Mouse (Mus musculus) cerebellum, adult 2 months (tissue): ENCODE data around the gene Efna1. TPM values are rescaled to one million over a fixed set of nuclear protein-coding genes. Genes with fewer than 3 reads are reported as not detected.

Experiments
- DNase-seq, 2 experiments: peaks; one replicate each; pipeline ENCODE4 v3.0.0; 2021
- H3K27ac ChIP-seq: fragments of 200-500 bp; 2 replicates; pipeline ENCODE4 v1.5.1; 2012; ENCODE audit warnings: low read length, control low read depth, inconsistent platforms; ENCODE audit not compliant: insufficient read depth
- H3K27me3 ChIP-seq: fragments of 200-500 bp; 2 replicates; pipeline ENCODE4 v1.6.1; 2012; ENCODE audit warnings: inconsistent platforms, mild to moderate bottlenecking, low read length, moderate library complexity; ENCODE audit not compliant: control insufficient read depth, insufficient read depth
- H3K4me1 ChIP-seq: fragments of 200-500 bp; 2 replicates; pipeline ENCODE4 v1.6.1; 2011; ENCODE audit warnings: low read length; ENCODE audit not compliant: control insufficient read depth, insufficient read depth
- H3K4me3 ChIP-seq: fragments of 200-500 bp; replicated peaks from 2 replicates; pipeline ENCODE3; 2011; ENCODE audit warnings: mild to moderate bottlenecking, low read depth, low read length, control low read depth; ENCODE audit not compliant: insufficient read depth
- CTCF ChIP-seq: fragments of 200-500 bp; IDR thresholded peaks from 2 replicates; pipeline ENCODE4 v1.5.1; 2011; ENCODE audit warnings: low read depth, mild to moderate bottlenecking, control low read depth, low read length, moderate library complexity, borderline replicate concordance; ENCODE audit not compliant: insufficient read depth
- POLR2A ChIP-seq: fragments of 200-500 bp; IDR thresholded peaks from 2 replicates; pipeline ENCODE4 v1.6.1; 2011; ENCODE audit warnings: low read length, control low read depth, borderline replicate concordance; ENCODE audit not compliant: insufficient read depth
- WGBS: fragments of 180-500 bp; shearing (Covaris S2); methylation state at CpG from one replicate; pipeline ENCODE4 v1.1.7; 2018; 5-methylcytosine and 5-hydroxymethylcytosine counted together
- polyA plus RNA-seq: library from polyadenylated mRNA; depleted of rRNA; stranded (reverse); fragments of >200 nt; gene quantifications from 2 replicates; pipeline ENCODE4 v1.2.3, GENCODE M21; 2012; rRNA removed

Efna1 gene
- polyA plus RNA-seq, 1 experiment: 14.2 TPM

- WGBS: 47% methylated on average over 11 of the region's 11 CpGs
- no peaks in the 10 kb centered on the region for H3K27me3 ChIP-seq
- H3K27ac ChIP-seq: 0 out of 2 replicates have a peak overlapping the region, but pooled peaks have one; percentile 19
- TF ChIP-seq POLR2A (no peak), CTCF (no peak)
- no peaks in the 10 kb centered on the region for H3K4me1 ChIP-seq
- DNase-seq: no peak
- peak overlapping the region; percentile 7 for H3K4me3 ChIP-seq
Observed at GRCm38 (mm10) chr3:89226361-89226760, 54.6 kb downstream of the Efna1 start.

DNA sequence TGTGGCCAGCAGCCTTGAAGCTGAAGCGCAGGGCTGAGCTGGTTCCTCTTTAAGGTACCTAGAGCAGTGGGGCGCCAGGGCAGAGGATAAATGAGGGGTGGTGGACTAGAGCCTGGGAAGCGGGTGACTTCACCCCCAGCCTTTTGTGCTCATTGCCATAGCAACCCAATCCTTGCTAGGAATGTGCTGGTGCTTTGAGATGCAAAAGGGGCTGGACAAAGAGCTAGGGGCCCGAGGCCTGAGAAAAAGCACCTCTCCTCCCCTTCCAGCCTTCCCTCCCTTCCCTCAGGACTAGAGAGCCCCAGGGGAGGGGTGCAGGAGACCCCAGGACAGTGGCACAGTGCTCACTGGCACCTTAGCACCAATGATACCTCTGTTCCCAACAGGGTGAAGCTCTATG, 55.0 kb downstream of the Efna1 start:
- DNase-seq: peak in 1 of 2 experiments; percentile 31
- Histone ChIP-seq H3K4me3 (no peak overlapping the region), H3K27me3 (no peaks in the 10 kb centered on the region), H3K4me1 (no peaks in the 10 kb centered on the region), H3K27ac (no peak overlapping the region; the same call in 1 of the 2 replicates)
- TF ChIP-seq POLR2A: no peak
- no peak for TF ChIP-seq CTCF
- 66% methylated on average over 4 of the region's 4 CpGs for WGBS

- no peak overlapping the region; the same call in 1 of the 2 replicates for H3K27ac ChIP-seq
- H3K27me3 ChIP-seq: no peaks in the 10 kb centered on the region
- H3K4me1 ChIP-seq: no peaks in the 10 kb centered on the region
- 46% methylated on average over 12 of the region's 12 CpGs for WGBS
- H3K4me3 ChIP-seq: no peak overlapping the region
- no peak for TF ChIP-seq POLR2A
- no peak for TF ChIP-seq CTCF
- no peak for DNase-seq
Observed at GRCm38 (mm10) chr3:89225321-89225815, 55.6 kb downstream of the Efna1 start.

DNA sequence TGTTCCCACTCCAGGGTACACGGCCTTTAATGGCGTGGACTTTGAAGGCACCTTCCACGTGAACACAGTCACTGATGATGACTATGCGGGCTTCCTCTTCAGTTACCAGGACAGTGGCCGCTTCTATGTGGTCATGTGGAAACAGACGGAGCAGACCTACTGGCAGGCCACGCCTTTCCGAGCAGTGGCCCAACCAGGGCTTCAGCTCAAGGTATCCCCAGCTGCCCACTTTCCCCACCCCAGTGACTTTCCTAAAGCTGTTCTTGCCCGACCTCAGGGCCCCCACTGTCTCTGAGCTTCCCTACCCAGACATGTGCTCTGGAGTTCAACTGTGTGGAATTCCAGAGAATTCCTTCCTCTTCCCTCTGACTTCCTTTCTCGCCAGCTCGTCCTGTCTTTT, 56.1 kb downstream of the Efna1 start:
- WGBS: 52% methylated on average over 11 of the region's 11 CpGs
- Histone ChIP-seq H3K4me3 (no peak overlapping the region), H3K4me1 (no peaks in the 10 kb centered on the region), H3K27me3 (no peaks in the 10 kb centered on the region), H3K27ac (no peak overlapping the region)
- no peak for DNase-seq
- TF ChIP-seq CTCF: no peak
- TF ChIP-seq POLR2A: no peak

Other genes with a start within 250 kb of the Efna1 start
- 164 and 169 TPM in 2 replicates for gene Rusc1, start 187.8 kb downstream of the Efna1 start, polyA plus RNA-seq
- gene Gm43738, start 180.0 kb downstream of the Efna1 start, polyA plus RNA-seq: 0.03 TPM in 1 of 2 replicates, not detected in the other
- 107 and 113 TPM in 2 replicates for gene Fdps, start 179.2 kb downstream of the Efna1 start, polyA plus RNA-seq
- 0.03 and 0.07 TPM in 2 replicates for gene Pklr, start 145.0 kb downstream of the Efna1 start, polyA plus RNA-seq
- 13.0 and 14.6 TPM in 2 replicates for gene Hcn3, start 120.9 kb downstream of the Efna1 start, polyA plus RNA-seq
- gene Clk2, start 116.3 kb downstream of the Efna1 start, polyA plus RNA-seq: 75.5 and 80.2 TPM in 2 replicates
- gene Scamp3, start 103.7 kb downstream of the Efna1 start, polyA plus RNA-seq: 109 and 121 TPM in 2 replicates
- 86.8 and 97.7 TPM in 2 replicates for gene Fam189b, start 98.0 kb downstream of the Efna1 start, polyA plus RNA-seq
- 69.2 and 69.8 TPM in 2 replicates for gene Gba, start 78.2 kb downstream of the Efna1 start, polyA plus RNA-seq
- gene Thbs3, start 66.0 kb downstream of the Efna1 start, polyA plus RNA-seq: 23.8 and 24.2 TPM in 2 replicates
- gene Mtx1, start 54.1 kb downstream of the Efna1 start, polyA plus RNA-seq: 153 and 167 TPM in 2 replicates
- gene Muc1, start 52.1 kb downstream of the Efna1 start, polyA plus RNA-seq: 0.55 and 0.69 TPM in 2 replicates
- 80.4 and 82.9 TPM in 2 replicates for gene Krtcap2, start 35.2 kb downstream of the Efna1 start, polyA plus RNA-seq
- 49.8 and 58.5 TPM in 2 replicates for gene Trim46, start 34.8 kb downstream of the Efna1 start, polyA plus RNA-seq
- 212 and 218 TPM in 2 replicates for gene Dpm3, start 21.8 kb downstream of the Efna1 start, polyA plus RNA-seq
- gene Slc50a1, start 10.6 kb downstream of the Efna1 start, polyA plus RNA-seq: 122 and 127 TPM in 2 replicates
- 31.9 and 37.0 TPM in 2 replicates for gene Efna3, start 41.8 kb upstream of the Efna1 start, polyA plus RNA-seq
- gene Efna4, start 56.9 kb upstream of the Efna1 start, polyA plus RNA-seq: 0.36 and 0.64 TPM in 2 replicates
- gene Adam15, start 68.9 kb upstream of the Efna1 start, polyA plus RNA-seq: 142 and 147 TPM in 2 replicates
- gene Dcst2, start 80.8 kb upstream of the Efna1 start, polyA plus RNA-seq: 0.32 and 0.36 TPM in 2 replicates
- 0.10 and 0.27 TPM in 2 replicates for gene Dcst1, start 84.1 kb upstream of the Efna1 start, polyA plus RNA-seq
- gene Zbtb7b, start 113.6 kb upstream of the Efna1 start, polyA plus RNA-seq: 41.3 and 43.3 TPM in 2 replicates
- gene Lenep, start 121.7 kb upstream of the Efna1 start, polyA plus RNA-seq: 4.0 and 6.7 TPM in 2 replicates
- gene Flad1, start 130.7 kb upstream of the Efna1 start, polyA plus RNA-seq: 50.1 and 54.0 TPM in 2 replicates
- gene Cks1b, start 137.2 kb upstream of the Efna1 start, polyA plus RNA-seq: 7.0 and 7.2 TPM in 2 replicates
- gene Shc1, start 137.3 kb upstream of the Efna1 start, polyA plus RNA-seq: 15.9 and 16.0 TPM in 2 replicates
- 38.7 and 39.3 TPM in 2 replicates for gene Pygo2, start 149.1 kb upstream of the Efna1 start, polyA plus RNA-seq
- gene Pbxip1, start 155.6 kb upstream of the Efna1 start, polyA plus RNA-seq: 26.5 and 30.5 TPM in 2 replicates
- 68.7 and 71.0 TPM in 2 replicates for gene Pmvk, start 173.4 kb upstream of the Efna1 start, polyA plus RNA-seq
- 6.1 and 6.2 TPM in 2 replicates for gene Kcnn3, start 239.0 kb upstream of the Efna1 start, polyA plus RNA-seq